Mouse (Mus musculus): ENCODE data around the gene Slc28a3.

DNA sequence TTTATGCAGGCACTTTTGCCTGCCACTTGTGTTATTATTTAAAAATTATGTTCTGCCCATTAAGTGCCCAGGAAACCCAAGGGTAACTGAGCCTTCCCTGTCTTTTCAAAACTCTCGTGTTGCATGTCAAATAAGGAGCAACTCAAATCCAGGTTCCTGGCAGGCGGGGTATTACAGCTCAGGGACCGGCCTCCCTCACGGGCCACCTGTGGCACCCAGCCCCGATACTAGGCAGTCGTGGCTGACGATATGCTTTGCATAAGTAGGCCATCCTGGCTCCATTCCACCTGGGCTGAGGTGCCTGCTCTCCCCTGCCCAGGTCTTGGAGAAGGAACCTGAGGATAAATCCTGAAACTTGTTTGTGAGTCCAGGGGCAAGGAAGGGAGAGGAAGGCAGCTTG lies 618 bp downstream of the Slc28a3 start:
- TF ChIP-seq CTCF (IDR thresholded peaks at IDR 0.05; ENCODE audit: extremely low read depth, insufficient read depth, low read length) (no peak), POLR2A (IDR thresholded peaks at IDR 0.05; ENCODE audit: extremely low read depth, insufficient read depth, low read length) (no peak)
